Mouse (Mus musculus) limb, embryonic 10.5 days (tissue): ENCODE measurements around the gene Cyp1a1. TPM values are rescaled to one million over a fixed set of nuclear protein-coding genes. Genes with fewer than 3 reads are reported as not detected.

Source experiments
- DNase-seq: peaks from one replicate; pipeline ENCODE4 v3.0.0-alpha.2; 2017; ENCODE audit warnings: low spot score
- H3K27ac ChIP-seq: fragments of 300-500 bp; sonication (generic); 2 replicates; pipeline ENCODE4 v1.5.1; 2016; ENCODE audit warnings: mild to moderate bottlenecking
- H3K27me3 ChIP-seq: fragments of 300-500 bp; sonication (generic); 2 replicates; pipeline ENCODE4 v1.6.1; 2016; ENCODE audit warnings: low read depth, mild to moderate bottlenecking; ENCODE audit not compliant: poor library complexity, severe bottlenecking
- H3K36me3 ChIP-seq: fragments of 300-500 bp; sonication (generic); 2 replicates; pipeline ENCODE4 v1.6.1; 2016; ENCODE audit warnings: mild to moderate bottlenecking, moderate library complexity
- H3K4me1 ChIP-seq: fragments of 300-500 bp; sonication (generic); 2 replicates; pipeline ENCODE4 v1.6.1; 2016
- H3K4me3 ChIP-seq: fragments of 300-500 bp; sonication (generic); 2 replicates; pipeline ENCODE4 v1.5.1; 2016; ENCODE audit warnings: mild to moderate bottlenecking, moderate library complexity
- H3K9me3 ChIP-seq: fragments of 300-500 bp; sonication (generic); replicated peaks from 2 replicates; pipeline ENCODE4 v1.6.1; 2016; ENCODE audit warnings: mild to moderate bottlenecking
- WGBS: fragments of 180-500 bp; shearing (Covaris S2); methylation state at CpG from one replicate; pipeline ENCODE4 v1.1.7; 2016; 5-methylcytosine and 5-hydroxymethylcytosine counted together
- polyA plus RNA-seq: library from polyadenylated mRNA; unstranded; fragments of >200 nt; fragmentation: Nextera tagmentation; extraction: Ambion mirVana; gene quantifications from 2 replicates; pipeline ENCODE4 v1.2.1, GENCODE M21; 2016

The Cyp1a1 gene
- polyA plus RNA-seq, 1 experiment from 2014 or later, result 0.11 TPM

DNA sequence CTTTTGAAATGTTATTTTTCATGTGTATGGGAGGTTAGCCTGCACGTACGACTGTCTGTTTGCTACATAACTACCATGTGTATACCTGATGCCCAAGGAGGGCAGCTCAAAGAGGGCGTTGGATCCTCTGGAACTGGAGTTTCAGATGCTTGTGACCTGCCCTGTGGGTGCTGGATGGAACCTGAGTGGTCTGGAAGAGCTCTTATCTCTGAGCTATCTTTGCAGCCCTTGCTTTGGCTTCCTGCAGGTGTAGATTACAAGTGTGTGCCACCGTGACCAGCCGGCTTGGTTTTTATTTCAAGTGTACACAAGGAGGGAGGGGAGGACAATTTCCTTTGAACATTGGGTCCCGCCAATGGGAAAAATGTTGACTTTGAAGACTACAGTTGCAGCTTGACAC is 27.2 kb upstream of the Cyp1a1 start:
- H3K9me3 ChIP-seq, result no peaks in the 10 kb centered on the region
- WGBS, result 79% methylated on average over 6 of the region's 6 CpGs
- H3K27me3 ChIP-seq, result no peaks in the 10 kb centered on the region
- H3K27ac ChIP-seq, result no peak overlapping the region
- H3K36me3 ChIP-seq, result no peaks in the 10 kb centered on the region
- DNase-seq, result no peak
- H3K4me3 ChIP-seq, result no peak overlapping the region
- peaks cover 6% of the 10 kb centered on the region for H3K4me1 ChIP-seq

DNA sequence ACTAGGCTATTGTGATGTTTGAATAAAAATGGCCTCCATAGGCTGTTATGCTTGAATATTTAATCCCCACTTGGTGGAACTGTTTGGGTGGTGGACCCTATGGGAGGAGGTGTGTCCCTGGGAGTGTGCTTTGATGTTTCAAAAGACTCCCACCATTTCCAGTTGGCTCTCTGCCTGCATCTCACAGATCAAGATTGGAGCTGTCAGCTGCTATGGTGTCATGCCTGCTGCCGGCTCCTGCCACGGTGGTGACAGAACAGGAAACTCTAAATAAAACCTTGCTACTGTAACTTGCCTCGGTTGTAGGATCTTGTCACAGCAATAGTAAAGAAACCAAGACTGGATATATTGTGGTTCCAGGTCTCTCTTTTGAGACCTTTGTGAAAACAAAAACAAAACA is 26.2 kb upstream of the Cyp1a1 start:
- 83% methylated on average over 3 of the region's 3 CpGs for WGBS
- H3K9me3 ChIP-seq, result no peaks in the 10 kb centered on the region
- no peaks in the 10 kb centered on the region for H3K27me3 ChIP-seq
- H3K4me1 ChIP-seq, result no peaks in the 10 kb centered on the region
- H3K36me3 ChIP-seq, result no peaks in the 10 kb centered on the region
- no peak overlapping the region for H3K4me3 ChIP-seq
- no peak overlapping the region for H3K27ac ChIP-seq
- no peak for DNase-seq

DNA sequence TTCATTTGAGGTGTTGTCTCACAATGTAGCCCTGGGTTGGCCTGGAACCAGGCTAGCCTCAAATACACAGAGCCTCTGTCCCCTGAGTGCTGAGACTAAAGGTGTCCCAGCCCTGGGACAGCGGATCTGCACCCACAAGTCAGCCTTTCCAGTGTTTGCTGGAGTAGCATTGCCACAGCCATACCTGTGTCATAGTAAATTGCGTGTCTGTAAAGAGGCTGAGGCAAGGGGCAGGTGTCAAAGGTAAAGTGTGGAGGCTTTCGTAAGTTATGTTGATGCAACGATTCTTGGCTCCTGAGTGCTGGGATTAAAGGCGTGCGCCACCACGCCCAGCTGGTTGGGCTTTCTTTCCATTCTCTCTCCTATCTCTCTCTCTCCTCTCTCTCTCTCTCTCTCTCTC is 23.1 kb upstream of the Cyp1a1 start:
- no peak overlapping the region for H3K27ac ChIP-seq
- H3K4me3 ChIP-seq, result no peak overlapping the region
- no peaks in the 10 kb centered on the region for H3K4me1 ChIP-seq
- no peak for DNase-seq
- WGBS, result 67% methylated on average over 7 of the region's 7 CpGs
- H3K36me3 ChIP-seq, result no peaks in the 10 kb centered on the region
- no peaks in the 10 kb centered on the region for H3K9me3 ChIP-seq
- H3K27me3 ChIP-seq, result no peaks in the 10 kb centered on the region

DNA sequence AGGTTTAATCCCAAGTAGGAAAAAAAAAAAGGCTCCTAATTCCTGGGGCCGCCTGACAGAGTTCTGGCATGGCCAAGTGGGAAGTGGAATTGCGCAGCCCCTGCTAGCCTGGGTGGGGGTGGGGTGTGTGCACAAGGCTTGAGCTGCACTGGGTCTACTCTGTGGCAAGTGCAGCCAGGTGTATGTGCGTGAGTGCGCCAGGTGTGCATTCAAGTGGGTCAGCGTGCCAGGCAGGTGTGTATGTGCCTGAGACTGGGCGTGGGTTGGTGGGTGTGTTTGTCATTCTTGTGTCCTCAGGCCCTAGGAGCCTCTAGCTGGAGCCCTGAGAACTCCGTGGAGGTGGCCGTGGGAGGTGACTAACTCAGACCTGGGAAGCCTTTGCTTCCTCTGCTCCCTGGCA is 21.2 kb upstream of the Cyp1a1 start:
- Histone ChIP-seq H3K27me3 (no peaks in the 10 kb centered on the region), H3K4me1 (no peaks in the 10 kb centered on the region), H3K9me3 (no peaks in the 10 kb centered on the region), H3K4me3 (no peak overlapping the region), H3K27ac (no peak overlapping the region), H3K36me3 (no peaks in the 10 kb centered on the region)
- WGBS, result 88% methylated on average over 8 of the region's 8 CpGs
- DNase-seq, result no peak

DNA sequence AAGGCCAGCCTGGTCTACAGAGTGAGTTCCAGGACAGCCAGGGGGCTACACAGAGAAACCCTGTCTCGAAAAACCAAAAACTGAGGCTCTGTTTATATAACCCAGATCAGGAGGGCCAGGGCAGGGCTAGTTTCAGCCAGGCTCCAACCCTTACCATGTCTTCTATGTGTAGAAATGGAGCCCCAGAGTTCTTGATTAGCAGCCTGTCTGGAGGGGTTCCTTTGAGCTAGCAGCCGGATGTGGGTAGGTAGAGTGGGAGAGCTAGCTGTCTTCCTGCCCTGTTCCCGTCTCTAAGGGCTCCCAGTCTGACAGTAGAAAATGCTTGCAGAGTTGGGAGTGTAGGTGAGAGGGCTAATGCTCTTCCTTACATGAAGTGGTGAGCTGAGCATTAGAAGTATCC is 20.6 kb upstream of the Cyp1a1 start:
- DNase-seq, result no peak
- H3K27ac ChIP-seq, result no peak overlapping the region
- 73% methylated on average over 3 of the region's 3 CpGs for WGBS
- H3K27me3 ChIP-seq, result no peaks in the 10 kb centered on the region
- H3K9me3 ChIP-seq, result no peaks in the 10 kb centered on the region
- H3K4me1 ChIP-seq, result no peaks in the 10 kb centered on the region
- H3K36me3 ChIP-seq, result no peaks in the 10 kb centered on the region
- no peak overlapping the region for H3K4me3 ChIP-seq

DNA sequence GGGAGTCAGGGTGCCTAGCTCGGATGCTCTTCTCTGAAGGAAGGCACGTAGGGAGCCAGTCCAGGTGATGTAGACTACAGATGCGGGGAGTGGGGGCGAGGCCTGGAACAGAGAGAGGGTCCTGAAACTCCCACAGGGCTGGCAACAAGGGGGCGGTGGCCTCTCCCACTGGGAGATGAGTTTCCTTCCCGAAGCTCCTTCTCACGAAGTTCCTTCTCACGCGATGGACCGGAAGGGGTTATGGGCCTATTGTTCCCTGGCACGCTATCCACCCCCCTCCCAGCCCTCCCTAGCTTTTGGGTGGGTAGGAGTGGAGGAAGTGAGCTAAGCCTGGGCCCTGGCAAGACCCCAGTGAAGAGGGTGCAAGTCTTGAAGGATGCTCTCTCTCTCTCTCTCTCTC is 19.9 kb upstream of the Cyp1a1 start:
- Histone ChIP-seq H3K27me3 (no peaks in the 10 kb centered on the region), H3K9me3 (no peaks in the 10 kb centered on the region), H3K4me3 (no peak overlapping the region), H3K27ac (no peak overlapping the region), H3K36me3 (no peaks in the 10 kb centered on the region), H3K4me1 (no peaks in the 10 kb centered on the region)
- no peak for DNase-seq
- WGBS, result 73% methylated on average over 11 of the region's 11 CpGs

DNA sequence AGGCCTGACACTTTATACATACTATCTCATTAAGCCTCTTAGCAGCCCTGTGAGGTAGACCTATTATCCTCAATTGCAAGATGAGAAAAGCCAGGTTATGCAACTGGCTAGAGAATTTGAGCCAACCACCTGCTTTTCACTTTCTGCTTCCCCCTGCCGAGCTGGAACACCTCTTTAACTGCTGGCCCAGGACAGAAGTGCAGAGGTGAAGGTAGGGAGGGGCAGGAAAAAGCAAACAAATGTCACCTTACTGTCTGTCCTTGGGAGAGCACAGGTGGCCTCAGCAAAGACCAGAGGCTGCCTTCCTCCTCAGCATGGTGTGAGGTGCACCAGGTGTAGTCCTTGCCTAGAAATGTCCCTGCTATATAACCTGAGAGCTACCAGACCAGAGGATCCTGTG is 19.5 kb upstream of the Cyp1a1 start:
- Histone ChIP-seq H3K27ac (no peak overlapping the region), H3K4me3 (no peak overlapping the region), H3K9me3 (no peaks in the 10 kb centered on the region), H3K36me3 (no peaks in the 10 kb centered on the region), H3K27me3 (no peaks in the 10 kb centered on the region), H3K4me1 (no peaks in the 10 kb centered on the region)
- WGBS, result 39% methylated on average over 1 of the region's 1 CpGs
- no peak for DNase-seq

DNA sequence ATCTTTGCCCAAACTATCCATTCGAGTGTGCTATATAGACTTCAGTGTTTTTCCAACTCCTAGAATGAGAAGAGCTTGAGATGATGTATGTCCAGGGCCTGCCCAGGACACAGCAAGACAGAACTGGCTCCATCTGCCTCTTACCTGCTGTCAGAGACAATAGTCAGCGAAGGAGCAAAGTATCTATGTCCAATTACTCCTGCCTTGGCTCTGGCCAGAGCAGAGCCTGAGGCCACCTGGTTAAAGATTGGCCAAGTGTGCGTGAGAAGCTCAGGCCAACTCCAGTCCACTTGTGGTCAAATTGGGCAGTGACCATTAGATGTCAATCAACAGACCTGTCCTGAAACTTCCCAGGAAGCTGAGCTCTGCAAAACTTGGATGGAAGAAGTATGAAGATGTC is 18.2 kb upstream of the Cyp1a1 start:
- WGBS, result 86% methylated on average over 3 of the region's 3 CpGs
- DNase-seq, result no peak
- Histone ChIP-seq H3K27me3 (no peaks in the 10 kb centered on the region), H3K36me3 (no peaks in the 10 kb centered on the region), H3K27ac (no peak overlapping the region), H3K9me3 (no peaks in the 10 kb centered on the region), H3K4me3 (no peak overlapping the region), H3K4me1 (no peaks in the 10 kb centered on the region)

DNA sequence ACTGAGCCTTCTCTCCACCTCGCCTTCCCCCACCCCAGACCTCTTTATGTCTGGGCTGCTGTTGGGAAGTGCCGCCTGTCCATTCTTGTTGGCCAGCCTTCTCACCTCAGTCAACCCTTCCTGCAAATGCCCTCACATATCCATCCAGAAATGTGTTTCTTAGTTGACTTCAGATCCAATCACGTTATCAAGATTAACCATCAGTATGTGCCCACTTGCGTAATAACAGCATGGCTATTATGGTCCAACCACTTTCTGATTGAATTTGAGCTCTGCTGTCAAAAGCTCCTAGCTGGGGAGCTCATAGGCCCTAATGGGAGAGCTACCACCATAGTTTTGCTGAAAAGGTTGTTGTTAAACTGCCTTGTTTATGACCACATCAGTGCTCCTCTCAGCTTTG is 16.7 kb upstream of the Cyp1a1 start:
- H3K4me1 ChIP-seq, result no peaks in the 10 kb centered on the region
- H3K9me3 ChIP-seq, result no peaks in the 10 kb centered on the region
- no peak for DNase-seq
- H3K4me3 ChIP-seq, result no peak overlapping the region
- no peaks in the 10 kb centered on the region for H3K36me3 ChIP-seq
- no peaks in the 10 kb centered on the region for H3K27me3 ChIP-seq
- 89% methylated on average over 4 of the region's 4 CpGs for WGBS
- no peak overlapping the region for H3K27ac ChIP-seq

DNA sequence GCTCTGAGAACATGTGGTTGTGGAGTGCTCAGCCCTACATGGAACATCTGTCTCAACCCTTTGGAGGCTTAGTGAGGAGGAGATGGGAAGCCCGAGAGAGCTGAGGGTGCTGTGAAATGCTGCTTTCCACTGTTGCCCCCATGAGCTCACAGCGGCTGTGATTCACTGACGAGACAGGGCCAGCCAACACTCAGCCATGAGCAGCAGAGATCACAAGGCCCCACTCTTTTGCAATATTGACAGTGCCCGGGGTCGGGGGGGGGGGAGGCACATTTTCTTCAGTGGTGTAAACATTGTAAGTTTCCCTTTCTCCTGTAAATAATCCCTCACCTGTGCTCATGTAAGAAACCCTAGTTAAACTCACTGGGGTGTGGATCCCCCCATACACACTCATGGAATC is 16.2 kb upstream of the Cyp1a1 start:
- 90% methylated on average over 5 of the region's 5 CpGs for WGBS

DNA sequence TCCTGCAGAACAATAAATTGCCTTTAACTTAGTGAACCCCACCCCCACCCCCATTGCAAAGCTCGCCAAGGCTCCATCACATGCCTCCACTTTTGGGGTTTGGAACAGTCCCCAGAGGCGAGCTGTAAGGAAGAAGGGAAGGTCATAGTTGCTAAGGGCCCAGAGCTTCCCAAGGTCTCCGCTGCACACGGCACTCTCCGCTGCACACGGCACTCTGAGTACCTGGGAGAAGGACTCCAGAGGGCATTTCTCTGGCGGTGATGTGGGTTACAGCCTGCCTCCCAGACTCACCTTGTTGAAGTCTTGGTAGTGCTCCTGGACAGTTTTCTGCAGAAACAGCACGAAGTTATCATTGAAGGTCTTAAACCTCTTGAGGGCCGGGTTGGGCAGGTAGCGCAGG is 6.3 kb upstream of the Cyp1a1 start:
- Histone ChIP-seq H3K27ac (no peak overlapping the region), H3K27me3 (no peaks in the 10 kb centered on the region), H3K36me3 (no peaks in the 10 kb centered on the region), H3K4me3 (no peak overlapping the region), H3K4me1 (no peaks in the 10 kb centered on the region), H3K9me3 (no peaks in the 10 kb centered on the region)
- DNase-seq, result no peak
- whole genome bisulfite sequencing, result 83% methylated on average over 10 of the region's 10 CpGs

More for the DNA sequence above, 16.2 kb upstream of the Cyp1a1 start:
- Histone ChIP-seq H3K27me3 (no peaks in the 10 kb centered on the region), H3K36me3 (no peaks in the 10 kb centered on the region), H3K4me1 (no peaks in the 10 kb centered on the region), H3K27ac (no peak overlapping the region), H3K4me3 (no peak overlapping the region), H3K9me3 (no peaks in the 10 kb centered on the region)
- DNase-seq, result no peak

DNA sequence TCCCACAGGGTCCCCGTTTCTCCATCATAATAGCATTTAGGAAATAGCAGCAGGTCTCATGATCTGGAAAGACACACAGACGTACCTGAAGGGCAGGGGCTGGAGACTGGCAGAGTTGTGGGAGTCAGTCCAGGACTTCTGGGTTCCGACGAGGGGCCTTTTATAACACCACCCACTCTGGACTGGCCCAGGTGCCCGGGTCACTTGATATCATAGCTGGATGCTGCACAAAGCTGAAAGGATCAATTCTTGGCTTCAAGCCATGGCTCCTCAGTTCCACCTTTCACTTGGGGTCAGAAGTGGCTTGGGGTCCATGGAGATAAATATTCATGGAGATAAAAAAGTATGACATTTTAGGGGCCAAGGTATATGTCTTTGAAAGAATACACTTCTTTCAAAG is 4.2 kb upstream of the Cyp1a1 start, which contains the start of gene Cyp1a2:
Gene Cyp1a2 (minus strand): TSS at position 184 of the 400 bp plus-strand sequence.
- 87% methylated on average over 5 of the region's 5 CpGs for WGBS
- H3K4me3 ChIP-seq, result no peak within 1 kb of the TSS
- DNase-seq, result no peak
- H3K4me1 ChIP-seq, result no peaks in the 10 kb centered on the region
- H3K36me3 ChIP-seq, result no peaks in the 10 kb centered on the region
- no peaks in the 10 kb centered on the region for H3K9me3 ChIP-seq
- no peaks in the 10 kb centered on the region for H3K27me3 ChIP-seq
- no peak within 1 kb of the TSS for H3K27ac ChIP-seq

DNA sequence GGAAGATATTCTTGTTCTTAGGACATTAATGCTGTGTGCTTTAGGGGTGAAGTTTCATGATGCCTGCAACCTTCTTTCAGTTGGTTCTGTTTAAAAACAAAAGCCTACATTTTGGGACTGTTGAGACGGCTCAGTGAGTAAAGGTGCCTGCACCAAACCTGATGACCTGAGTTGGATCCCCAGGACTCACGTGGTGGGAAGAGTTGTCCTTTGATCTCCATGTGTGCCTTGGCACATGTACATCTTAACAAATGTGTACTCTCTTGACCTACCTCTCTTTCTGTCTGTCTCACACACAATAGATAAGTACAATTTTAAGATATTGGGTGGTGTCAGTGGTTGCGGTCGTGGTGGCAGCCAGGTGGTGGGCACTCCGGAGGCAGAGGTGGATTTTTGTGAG is 1.7 kb upstream of the Cyp1a1 start:
- H3K36me3 ChIP-seq, result no peaks in the 10 kb centered on the region
- 88% methylated on average over 5 of the region's 5 CpGs for WGBS

DNA sequence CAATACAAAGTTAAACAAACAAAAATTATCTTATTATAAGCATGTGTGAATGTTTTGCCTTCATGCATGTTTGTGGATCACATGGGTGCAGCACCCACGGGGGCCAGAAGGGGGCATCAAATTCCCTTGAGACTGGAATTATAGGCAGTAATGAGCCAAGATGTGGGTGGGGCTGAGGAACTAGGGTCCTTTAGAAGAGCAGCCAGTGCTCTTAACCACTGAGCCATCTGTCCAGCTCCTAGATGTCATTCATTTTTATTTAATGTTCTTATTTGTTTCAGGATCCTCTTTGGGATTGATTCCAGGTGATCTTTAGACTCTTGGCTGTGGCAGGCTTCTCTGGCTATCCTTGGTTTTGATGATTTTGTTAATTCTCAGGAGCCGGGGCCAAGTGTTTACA is 430 bp downstream of the Cyp1a1 start:
- WGBS, result 55% methylated on average over 2 of the region's 2 CpGs
- Histone ChIP-seq H3K4me1 (no peaks in the 10 kb centered on the region), H3K27me3 (peaks cover 9% of the 10 kb centered on the region; the same call in 1 of the 2 replicates), H3K27ac (no peak overlapping the region), H3K36me3 (no peaks in the 10 kb centered on the region), H3K4me3 (no peak overlapping the region), H3K9me3 (no peaks in the 10 kb centered on the region)
- no peak for DNase-seq

More for the DNA sequence above, 1.7 kb upstream of the Cyp1a1 start:
- Histone ChIP-seq H3K27me3 (no peaks in the 10 kb centered on the region), H3K9me3 (no peaks in the 10 kb centered on the region), H3K4me3 (no peak overlapping the region), H3K4me1 (no peaks in the 10 kb centered on the region), H3K27ac (no peak overlapping the region)
- no peak for DNase-seq
